Mouse (Mus musculus) macrophage (primary cell): ENCODE results near the gene Tfap4. TPM values are rescaled to one million over a fixed set of nuclear protein-coding genes. Genes with fewer than 3 reads are reported as not detected.

Experiments
- H3K27ac ChIP-seq: fragments of 350-480 bp; formaldehyde crosslinking; 2 replicates; pipeline ENCODE4 v1.9.0; 2021
- H3K36me3 ChIP-seq: fragments of 350-480 bp; formaldehyde crosslinking; 2 replicates; pipeline ENCODE4 v1.9.0; 2021; ENCODE audit errors: inconsistent target
- H3K4me3 ChIP-seq: fragments of 350-480 bp; formaldehyde crosslinking; 2 replicates; pipeline ENCODE4 v1.9.0; 2021; ENCODE audit errors: inconsistent target
- H3K79me2 ChIP-seq: fragments of 350-480 bp; formaldehyde crosslinking; 2 replicates; pipeline ENCODE4 v1.9.0; 2021; ENCODE audit errors: inconsistent target
- WGBS: methylation state at CpG from one replicate; pipeline ENCODE4 v1.1.7; 2026; ENCODE audit warnings: inconsistent platforms; ENCODE audit not compliant: missing documents; 5-methylcytosine and 5-hydroxymethylcytosine counted together
- polyA plus RNA-seq: library from polyadenylated mRNA; stranded (reverse); fragments of 250-400 nt; gene quantifications from 3 replicates; pipeline ENCODE4 v1.2.4, GENCODE M21; 2018; ENCODE audit warnings: inconsistent platforms

The Tfap4 gene
- polyA plus RNA-seq, 1 experiment from 2014 or later = 3.3 TPM

GRCm38 (mm10) chr16:4597296-4597695, 37.6 kb upstream of the Tfap4 start:
- no peak overlapping the region for H3K4me3 ChIP-seq

GRCm38 (mm10) chr16:4596836-4597235, 37.2 kb upstream of the Tfap4 start:
- Histone ChIP-seq H3K4me3 (no peak overlapping the region), H3K27ac (no peak overlapping the region), H3K36me3 (no peaks in the 10 kb centered on the region), H3K79me2 (no peaks in the 10 kb centered on the region)
- 100% methylated on average over 2 of the region's 2 CpGs for WGBS

More at GRCm38 (mm10) chr16:4597296-4597695, 37.6 kb upstream of the Tfap4 start:
- Histone ChIP-seq H3K79me2 (no peaks in the 10 kb centered on the region), H3K27ac (no peak overlapping the region), H3K36me3 (no peaks in the 10 kb centered on the region)
- WGBS = 92% methylated on average over 7 of the region's 7 CpGs

GRCm38 (mm10) chr16:4596141-4596728, 36.6 kb upstream of the Tfap4 start:
- no peaks in the 10 kb centered on the region for H3K36me3 ChIP-seq
- 74% methylated on average over 3 of the region's 3 CpGs for WGBS
- H3K4me3 ChIP-seq = no peak overlapping the region

GRCm38 (mm10) chr16:4595527-4595963, 35.9 kb upstream of the Tfap4 start:
- no peak overlapping the region for H3K27ac ChIP-seq
- H3K36me3 ChIP-seq = no peaks in the 10 kb centered on the region
- H3K4me3 ChIP-seq = no peak overlapping the region
- H3K79me2 ChIP-seq = no peaks in the 10 kb centered on the region
- 69% methylated on average over 5 of the region's 5 CpGs for WGBS

More at GRCm38 (mm10) chr16:4596141-4596728, 36.6 kb upstream of the Tfap4 start:
- no peak overlapping the region for H3K27ac ChIP-seq
- no peaks in the 10 kb centered on the region for H3K79me2 ChIP-seq

GRCm38 (mm10) chr16:4594814-4595526, 35.3 kb upstream of the Tfap4 start:
- no peaks in the 10 kb centered on the region for H3K79me2 ChIP-seq
- H3K4me3 ChIP-seq = no peak overlapping the region
- WGBS = 2% methylated on average over 42 of the region's 52 CpGs
- no peaks in the 10 kb centered on the region for H3K36me3 ChIP-seq
- no peak overlapping the region for H3K27ac ChIP-seq

GRCm38 (mm10) chr16:4593971-4594813, 34.5 kb upstream of the Tfap4 start, which contains the start of gene Glis2:
Gene Glis2 (plus strand): TSS chr16:4594713.
- H3K27ac ChIP-seq = no peak within 1 kb of the TSS
- no peaks in the 10 kb centered on the region for H3K36me3 ChIP-seq
- H3K79me2 ChIP-seq = no peaks in the 10 kb centered on the region
- WGBS = 10% methylated on average over 31 of the region's 74 CpGs
- H3K4me3 ChIP-seq = no peak within 1 kb of the TSS

- H3K79me2 ChIP-seq = no peaks in the 10 kb centered on the region
- 51% methylated on average over 31 of the region's 32 CpGs for WGBS
- H3K4me3 ChIP-seq = no peak overlapping the region
- no peaks in the 10 kb centered on the region for H3K36me3 ChIP-seq
- no peak overlapping the region for H3K27ac ChIP-seq
Observed at GRCm38 (mm10) chr16:4592909-4593875, 33.5 kb upstream of the Tfap4 start.

- H3K36me3 ChIP-seq = no peaks in the 10 kb centered on the region
- no peaks in the 10 kb centered on the region for H3K79me2 ChIP-seq
- H3K27ac ChIP-seq = no peak overlapping the region
- 92% methylated on average over 9 of the region's 9 CpGs for WGBS
- H3K4me3 ChIP-seq = no peak overlapping the region
Observed at GRCm38 (mm10) chr16:4590236-4590635, 30.6 kb upstream of the Tfap4 start.

- Histone ChIP-seq H3K27ac (peak overlapping the region; percentile 69), H3K36me3 (no peaks in the 10 kb centered on the region), H3K4me3 (no peak overlapping the region), H3K79me2 (no peaks in the 10 kb centered on the region)
- 89% methylated on average over 4 of the region's 5 CpGs for WGBS
Observed at GRCm38 (mm10) chr16:4587516-4588210, 28.0 kb upstream of the Tfap4 start.

GRCm38 (mm10) chr16:4586531-4587123, 27.0 kb upstream of the Tfap4 start:
- Histone ChIP-seq H3K79me2 (no peaks in the 10 kb centered on the region), H3K27ac (peak overlapping the region; percentile 69), H3K4me3 (peak overlapping the region; percentile 38), H3K36me3 (no peaks in the 10 kb centered on the region)
- WGBS = under 1% methylated on average over 40 of the region's 43 CpGs

GRCm38 (mm10) chr16:4585642-4586530, 26.2 kb upstream of the Tfap4 start:
- peak overlapping the region; percentile 38 for H3K4me3 ChIP-seq
- WGBS = 11% methylated on average over 14 of the region's 14 CpGs
- H3K27ac ChIP-seq = peak overlapping the region; percentile 32
- no peaks in the 10 kb centered on the region for H3K36me3 ChIP-seq
- no peaks in the 10 kb centered on the region for H3K79me2 ChIP-seq

GRCm38 (mm10) chr16:4584438-4584837, 24.8 kb upstream of the Tfap4 start:
- Histone ChIP-seq H3K79me2 (no peaks in the 10 kb centered on the region), H3K4me3 (no peak overlapping the region), H3K36me3 (no peaks in the 10 kb centered on the region), H3K27ac (no peak overlapping the region)
- WGBS = 38% methylated on average over 5 of the region's 5 CpGs
